Mouse (Mus musculus) liver, embryonic 11.5 days (tissue): Measurements from ENCODE around the gene Ier5l. TPM values are rescaled to one million over a fixed set of nuclear protein-coding genes. Genes with fewer than 3 reads are reported as not detected.

Experiments
- ATAC-seq: fragments of 200-750 bp; cut with Nextera tagmentation; replicated peaks from 2 replicates; pipeline ENCODE4 v1.8.0; 2017; ENCODE audit warnings: moderate number of reproducible peaks, mild to moderate bottlenecking, moderate TSS enrichment, moderate library complexity; ENCODE audit not compliant: low FRiP score
- DNase-seq: peaks from one replicate; pipeline ENCODE4 v3.0.0-alpha.2; 2017; ENCODE audit warnings: low spot score
- H3K27ac ChIP-seq: fragments of 300-500 bp; sonication (generic); 2 replicates; pipeline ENCODE4 v1.5.1; 2014; ENCODE audit warnings: mild to moderate bottlenecking, low read depth, low read length, control low read depth
- H3K27me3 ChIP-seq: fragments of 300-500 bp; sonication (generic); replicated peaks from 2 replicates; pipeline ENCODE4 v1.6.1; 2014; ENCODE audit warnings: low read length, mixed read lengths; ENCODE audit not compliant: control insufficient read depth, insufficient read depth
- H3K36me3 ChIP-seq: fragments of 300-500 bp; sonication (generic); 2 replicates; pipeline ENCODE4 v1.6.1; 2014; ENCODE audit warnings: mild to moderate bottlenecking, low read length, moderate library complexity, mixed read lengths; ENCODE audit not compliant: control insufficient read depth, insufficient read depth
- H3K4me1 ChIP-seq: fragments of 300-500 bp; sonication (generic); replicated peaks from 2 replicates; pipeline ENCODE4 v1.6.1; 2014; ENCODE audit warnings: low read length, mixed read lengths; ENCODE audit not compliant: control insufficient read depth, insufficient read depth
- H3K4me2 ChIP-seq: fragments of 300-500 bp; sonication (generic); 2 replicates; pipeline ENCODE4 v1.6.1; 2014; ENCODE audit warnings: mild to moderate bottlenecking, control low read depth, moderate library complexity
- H3K4me3 ChIP-seq: fragments of 300-500 bp; sonication (generic); 2 replicates; pipeline ENCODE4 v1.5.1; 2014; ENCODE audit warnings: low read depth, low read length, control low read depth
- H3K9ac ChIP-seq: fragments of 300-500 bp; sonication (generic); 2 replicates; pipeline ENCODE4 v1.6.1; 2014; ENCODE audit warnings: low read depth, low read length, control low read depth
- H3K9me3 ChIP-seq: fragments of 300-500 bp; sonication (generic); 2 replicates; pipeline ENCODE4 v1.6.1; 2016; ENCODE audit warnings: low read length, inconsistent platforms, mixed read lengths; ENCODE audit not compliant: control insufficient read depth
- WGBS: fragments of 180-500 bp; shearing (Covaris S2); extraction: QIAGEN DNeasy Blood & Tissue Kit; methylation state at CpG from one replicate; pipeline ENCODE4 v1.1.7; 2014; 5-methylcytosine and 5-hydroxymethylcytosine counted together
- polyA plus RNA-seq: library from polyadenylated mRNA; unstranded; fragments of >200 nt; fragmentation: Nextera tagmentation; extraction: Ambion mirVana; gene quantifications from 2 replicates; pipeline ENCODE4 v1.2.1, GENCODE M21; 2014

The Ier5l gene
- polyA plus RNA-seq, 1 experiment from 2014 or later: 1.2 TPM

DNA sequence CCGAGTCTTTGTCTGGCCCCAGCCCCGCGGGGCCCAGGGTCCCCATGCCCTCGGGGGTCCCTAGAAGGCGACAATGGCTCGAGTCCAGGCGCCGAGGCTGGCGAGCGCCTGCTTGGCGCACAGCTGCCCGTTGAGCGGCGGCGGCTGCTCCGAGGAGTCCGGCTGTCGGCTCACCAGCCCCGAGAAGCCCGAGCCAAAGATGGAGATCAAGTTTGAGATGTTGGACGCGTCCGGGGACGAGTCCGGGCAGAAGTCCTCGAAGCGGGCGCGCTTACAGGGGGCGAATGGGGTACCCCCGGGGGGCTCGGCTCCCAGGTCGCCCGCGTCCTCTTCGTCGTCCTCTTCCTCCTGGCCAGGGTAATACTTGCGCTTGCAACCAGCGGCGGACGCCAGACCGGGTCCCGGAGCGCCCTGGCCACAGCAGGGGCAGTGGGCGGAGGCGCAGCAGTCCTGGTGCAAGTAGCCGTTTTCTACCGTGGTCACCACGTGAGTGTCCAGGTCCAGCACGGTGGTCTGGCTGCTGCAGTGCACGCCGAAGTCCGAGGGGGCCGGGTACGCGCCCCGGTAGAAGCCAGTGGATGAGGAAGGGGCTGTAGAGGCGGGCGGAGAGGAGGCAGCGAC is 1.2 kb downstream of the Ier5l start:
- Histone ChIP-seq H3K4me2 (peak overlapping the region; percentile 66), H3K9me3 (no peaks in the 10 kb centered on the region), H3K27me3 (peaks cover 79% of the 10 kb centered on the region), H3K4me3 (peak overlapping the region; percentile 67), H3K9ac (peak overlapping the region; percentile 79), H3K4me1 (peaks cover 16% of the 10 kb centered on the region), H3K27ac (peak overlapping the region; percentile 76), H3K36me3 (no peaks in the 10 kb centered on the region)
- no peak for ATAC-seq
- peak; percentile 61 for DNase-seq
- under 1% methylated on average over 60 of the region's 60 CpGs for WGBS

DNA sequence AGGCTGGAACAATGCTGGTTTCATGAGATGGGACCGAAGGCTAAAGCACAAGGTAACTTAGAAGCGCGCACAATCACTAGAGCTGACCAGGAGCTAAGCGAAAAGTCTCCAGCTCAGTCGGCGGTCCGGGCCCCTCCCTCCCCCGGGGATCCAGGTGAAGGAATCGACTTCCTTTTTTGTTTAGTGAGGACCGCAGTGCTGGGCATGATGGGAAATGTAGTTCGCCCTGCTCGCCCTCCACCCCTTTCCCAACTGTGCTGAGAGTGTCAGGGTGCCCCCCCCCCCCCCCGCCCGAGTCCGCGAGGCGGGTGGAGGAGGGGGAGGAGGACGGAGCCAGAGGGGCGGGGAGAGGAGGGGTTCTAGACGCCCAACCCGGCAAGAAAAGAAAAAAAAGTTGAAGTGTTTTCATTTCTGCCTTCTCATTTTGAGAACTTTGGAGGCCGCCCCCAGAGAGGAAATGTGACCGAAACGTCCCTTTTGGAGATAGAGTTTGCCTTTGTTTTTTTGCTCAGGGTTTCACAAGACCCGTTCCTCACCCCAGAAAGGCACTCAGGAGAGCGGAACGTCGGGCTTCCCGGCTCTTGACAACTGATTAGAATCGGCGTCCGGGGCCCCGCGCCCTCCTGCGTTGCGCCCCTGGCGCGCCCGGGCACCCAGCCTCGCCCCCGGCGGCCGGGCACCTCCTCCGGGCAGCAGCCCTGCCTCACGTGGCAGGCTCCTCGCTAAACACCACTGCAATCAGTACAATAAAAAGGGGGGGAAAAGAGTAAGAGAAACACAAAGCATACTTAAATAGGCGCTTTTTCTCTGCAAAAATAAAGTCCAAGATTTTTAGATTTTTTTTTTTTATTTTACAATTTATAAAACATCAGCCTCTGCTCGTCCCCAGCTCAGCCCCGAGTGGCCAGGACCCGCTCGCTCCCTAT is 2.0 kb downstream of the Ier5l start:
- no peaks in the 10 kb centered on the region for H3K9me3 ChIP-seq
- H3K27ac ChIP-seq: peak overlapping the region; percentile 76
- under 1% methylated on average over 44 of the region's 51 CpGs for WGBS
- H3K36me3 ChIP-seq: no peaks in the 10 kb centered on the region
- peaks cover 16% of the 10 kb centered on the region for H3K4me1 ChIP-seq
- peak overlapping the region; percentile 66 for H3K4me2 ChIP-seq
- peak overlapping the region; percentile 67 for H3K4me3 ChIP-seq
- peaks cover 79% of the 10 kb centered on the region for H3K27me3 ChIP-seq
- ATAC-seq (peak; percentile 32; the same call in 1 of the 2 replicates), DNase-seq (peak; percentile 81)
- H3K9ac ChIP-seq: peak overlapping the region; percentile 79

DNA sequence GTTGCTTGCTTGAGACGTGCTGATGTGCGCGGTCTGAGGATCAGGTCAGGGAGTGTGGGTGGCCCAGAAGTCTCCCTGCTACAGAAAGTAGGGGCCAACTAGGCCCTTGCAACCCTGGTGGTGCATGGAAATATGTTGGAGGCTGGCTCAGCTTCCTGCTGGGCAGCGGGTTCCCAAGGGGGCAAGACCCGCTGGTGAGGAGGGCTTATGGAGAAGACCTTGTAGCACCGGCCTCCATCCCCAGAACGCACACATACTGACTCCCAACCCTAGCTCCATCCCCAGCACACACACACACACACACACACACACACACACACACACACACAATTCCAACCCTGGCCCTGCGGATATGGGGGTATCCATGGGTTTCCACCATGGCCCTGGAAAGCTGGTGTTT is 3.0 kb downstream of the Ier5l start:
- H3K36me3 ChIP-seq: no peaks in the 10 kb centered on the region
- no peak for ATAC-seq
- H3K27ac ChIP-seq: peak overlapping the region; percentile 58
- peaks cover 79% of the 10 kb centered on the region for H3K27me3 ChIP-seq
- peaks cover 16% of the 10 kb centered on the region for H3K4me1 ChIP-seq
- H3K4me3 ChIP-seq: peak overlapping the region; percentile 67; the same call in 1 of the 2 replicates
- H3K9ac ChIP-seq: no peak overlapping the region
- H3K4me2 ChIP-seq: peak overlapping the region; percentile 66
- WGBS: 16% methylated on average over 8 of the region's 8 CpGs
- DNase-seq: no peak
- no peaks in the 10 kb centered on the region for H3K9me3 ChIP-seq

DNA sequence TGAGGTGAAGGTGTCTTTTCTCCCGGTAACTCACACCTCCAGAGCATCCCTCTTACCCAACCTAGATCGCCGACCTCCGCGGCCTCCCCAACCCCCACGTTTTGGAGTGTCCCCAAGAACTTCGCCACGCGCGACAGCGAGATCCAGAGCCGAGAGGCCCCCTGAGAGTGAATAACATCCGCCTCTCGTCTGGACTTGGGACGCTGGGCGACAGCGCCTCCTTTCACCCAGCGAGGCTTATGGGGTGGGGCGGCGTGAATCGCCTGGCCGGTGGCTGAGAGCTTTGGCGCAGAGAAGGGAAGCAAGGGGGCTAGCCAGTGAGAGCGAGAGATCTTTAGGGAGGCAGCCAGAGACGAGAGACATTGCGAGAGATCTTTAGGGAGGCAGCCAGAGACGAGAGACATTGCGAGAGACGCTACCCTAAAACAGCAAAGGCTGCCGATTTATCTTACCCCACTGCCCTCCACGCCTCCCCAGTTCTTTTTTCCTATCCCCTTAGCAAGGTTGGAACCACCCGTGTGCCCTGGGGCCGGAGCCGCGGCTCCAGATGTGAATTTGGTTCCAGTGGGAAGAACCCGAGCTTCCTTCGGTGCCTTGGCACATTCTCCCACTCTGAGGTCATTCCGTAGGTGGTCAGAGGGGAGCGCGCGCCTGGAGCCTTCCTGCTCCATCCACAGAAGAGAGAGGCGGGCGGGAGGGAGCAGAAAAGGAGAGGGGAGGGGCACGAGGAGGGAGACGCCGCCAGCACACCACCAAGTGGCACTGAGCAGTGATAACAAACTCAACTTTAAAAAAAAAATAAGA is 3.7 kb downstream of the Ier5l start:
- Histone ChIP-seq H3K27ac (peak overlapping the region; percentile 25; the same call in 1 of the 2 replicates), H3K36me3 (no peaks in the 10 kb centered on the region), H3K9ac (peak overlapping the region; percentile 55), H3K4me1 (peaks cover 16% of the 10 kb centered on the region), H3K27me3 (peaks cover 74% of the 10 kb centered on the region), H3K4me2 (peak overlapping the region; percentile 66), H3K4me3 (peak overlapping the region; percentile 44), H3K9me3 (no peaks in the 10 kb centered on the region)
- peak; percentile 58 for DNase-seq
- no peak for ATAC-seq
- WGBS: under 1% methylated on average over 46 of the region's 46 CpGs

DNA sequence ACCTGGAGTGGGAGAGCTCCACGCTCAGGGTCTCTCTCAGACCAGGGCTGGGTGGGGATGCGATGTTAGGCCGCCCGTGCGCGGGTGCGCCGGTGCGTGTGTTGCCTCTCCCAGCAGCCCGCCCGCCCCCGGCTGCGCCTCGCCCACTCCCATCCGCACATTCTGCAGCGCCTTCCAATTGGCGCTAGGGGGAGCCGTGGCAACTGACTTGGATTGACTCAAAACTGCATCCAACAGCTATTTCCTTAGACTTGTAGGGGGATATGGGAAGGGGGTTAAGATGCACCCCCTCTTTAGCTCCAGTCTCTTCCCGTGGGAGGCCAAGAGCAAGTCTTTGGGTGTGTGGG is 4.2 kb downstream of the Ier5l start:
- Histone ChIP-seq H3K27me3 (peaks cover 68% of the 10 kb centered on the region), H3K9me3 (no peaks in the 10 kb centered on the region), H3K27ac (no peak overlapping the region), H3K4me1 (peaks cover 16% of the 10 kb centered on the region), H3K4me2 (peak overlapping the region; percentile 66), H3K9ac (peak overlapping the region; percentile 55), H3K36me3 (no peaks in the 10 kb centered on the region), H3K4me3 (peak overlapping the region; percentile 44)
- ATAC-seq: no peak
- peak; percentile 80 for DNase-seq
- WGBS: under 1% methylated on average over 19 of the region's 19 CpGs

DNA sequence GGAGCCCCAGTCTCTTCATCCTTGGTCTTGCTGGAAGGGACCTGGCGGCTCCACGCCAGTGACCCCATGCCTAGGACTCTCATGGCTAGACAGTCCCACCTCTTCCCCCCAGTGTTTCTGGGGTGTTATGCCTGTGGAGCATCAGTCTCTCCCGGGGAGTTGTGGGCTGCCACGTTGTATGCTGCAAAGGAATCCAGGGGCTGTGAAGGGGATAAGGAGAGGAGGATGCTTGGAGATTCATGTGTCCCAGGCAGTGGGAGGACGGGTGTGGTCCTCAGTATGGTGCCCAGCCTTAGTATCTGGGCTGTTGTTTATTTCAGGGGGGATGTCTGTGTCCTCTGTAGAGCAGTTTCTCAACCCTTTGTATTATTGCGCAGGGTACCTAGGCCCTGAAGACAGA is 5.0 kb downstream of the Ier5l start:
- Histone ChIP-seq H3K27ac (no peak overlapping the region), H3K27me3 (peaks cover 60% of the 10 kb centered on the region), H3K9ac (no peak overlapping the region), H3K9me3 (no peaks in the 10 kb centered on the region), H3K4me1 (peaks cover 17% of the 10 kb centered on the region), H3K36me3 (no peaks in the 10 kb centered on the region), H3K4me3 (no peak overlapping the region), H3K4me2 (no peak overlapping the region)
- no peak for DNase-seq
- 57% methylated on average over 6 of the region's 6 CpGs for WGBS
- no peak for ATAC-seq

DNA sequence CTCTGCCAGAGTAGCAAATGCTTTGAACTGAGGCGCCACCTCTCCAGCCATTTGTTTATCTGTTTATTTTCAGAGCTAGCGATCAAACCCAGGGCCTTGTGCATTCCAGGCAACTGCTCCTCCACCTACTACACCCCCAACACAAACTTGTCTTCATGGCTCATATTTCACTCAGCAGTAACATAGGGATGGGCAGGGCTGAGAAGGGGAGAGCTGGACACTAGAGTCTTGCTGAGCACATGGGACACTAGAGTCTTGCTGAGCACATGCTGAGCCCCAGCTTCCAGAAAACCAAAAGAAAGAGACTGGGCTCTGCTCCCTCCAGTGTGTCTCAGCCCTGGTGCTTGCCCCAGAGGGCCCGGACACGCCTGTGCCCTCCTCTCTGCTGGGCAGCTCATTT is 7.2 kb downstream of the Ier5l start:
- ATAC-seq: no peak
- peaks cover 28% of the 10 kb centered on the region for H3K4me1 ChIP-seq
- H3K27ac ChIP-seq: no peak overlapping the region

DNA sequence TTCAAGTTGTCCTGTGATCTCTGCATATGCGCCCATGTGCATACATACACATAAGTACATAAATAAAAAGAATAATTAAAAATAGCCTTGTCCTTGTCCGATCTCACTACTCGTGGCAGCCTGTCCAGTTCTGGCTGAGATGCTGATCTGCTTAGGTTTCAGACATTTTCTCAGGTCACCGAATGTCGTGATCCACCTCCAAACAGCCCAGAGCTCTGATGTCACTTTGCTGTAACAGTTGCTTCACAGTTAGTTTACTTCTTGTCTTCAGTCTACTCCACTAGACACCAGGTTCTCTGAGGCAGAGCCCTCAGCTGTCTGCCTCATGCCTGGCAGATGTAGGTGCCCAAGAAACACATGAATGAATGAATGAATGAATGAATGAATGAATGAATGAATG is 9.6 kb downstream of the Ier5l start:
- Histone ChIP-seq H3K9ac (peak overlapping the region; percentile 48; the same call in 1 of the 2 replicates), H3K4me1 (peaks cover 15% of the 10 kb centered on the region), H3K36me3 (no peaks in the 10 kb centered on the region), H3K27me3 (peaks cover 15% of the 10 kb centered on the region), H3K4me3 (peak overlapping the region; percentile 47), H3K9me3 (no peaks in the 10 kb centered on the region), H3K4me2 (peak overlapping the region; percentile 71), H3K27ac (peak overlapping the region; percentile 21; the same call in 1 of the 2 replicates)
- DNase-seq (no peak), ATAC-seq (no peak)
- WGBS: 54% methylated on average over 5 of the region's 5 CpGs

More for the DNA sequence above, 7.2 kb downstream of the Ier5l start:
- Histone ChIP-seq H3K27me3 (peaks cover 38% of the 10 kb centered on the region), H3K4me2 (no peak overlapping the region), H3K9me3 (no peaks in the 10 kb centered on the region), H3K36me3 (no peaks in the 10 kb centered on the region), H3K4me3 (no peak overlapping the region), H3K9ac (no peak overlapping the region)
- WGBS: 64% methylated on average over 4 of the region's 4 CpGs
- no peak for DNase-seq
